10 mouse cellular contexts compared by ENCODE assay signal in the genomic region with DNA sequence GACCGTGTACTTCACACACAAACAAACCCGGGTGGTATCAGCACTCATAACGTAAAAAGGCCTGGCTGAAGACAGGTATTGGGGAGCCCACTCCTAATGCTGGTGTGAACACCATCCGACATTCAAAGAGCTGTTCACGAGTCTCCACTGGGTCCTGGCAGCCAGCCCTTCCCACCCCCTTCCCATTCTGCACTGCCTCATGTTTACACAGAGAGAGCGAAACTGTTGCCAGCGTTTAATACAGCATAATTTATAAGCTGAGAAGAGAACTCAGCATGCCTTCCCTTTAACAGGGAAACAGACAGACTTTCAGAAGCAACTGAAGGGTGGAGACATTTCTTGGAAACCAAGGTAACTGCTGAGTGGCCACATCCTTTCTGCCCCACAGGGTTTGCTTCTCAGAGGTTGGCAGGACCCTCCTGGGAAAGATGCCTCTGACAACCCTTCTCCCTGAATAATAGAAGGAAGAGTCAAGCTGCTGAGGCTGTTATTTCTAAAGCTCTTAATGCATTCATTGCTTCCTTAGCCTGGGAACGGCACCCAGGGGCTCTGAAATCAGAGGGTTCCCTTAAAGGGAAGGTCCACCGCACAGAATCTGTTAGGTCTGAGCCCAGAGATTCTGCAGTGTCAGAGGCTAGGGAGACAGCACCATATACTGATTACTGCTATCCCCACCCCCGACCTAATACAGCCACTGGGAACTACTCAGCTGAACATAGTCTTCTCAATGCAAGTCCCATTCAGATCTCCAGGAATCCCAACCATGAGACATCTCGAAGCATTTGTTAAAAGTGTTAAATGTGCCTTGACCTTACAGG.
DNase-seq lines count a peak whose midpoint lies in the region; ATAC-seq lines count a peak whose summit lies in the region.
"Had no signal": no experiment of that assay in that cellular context is flagged by ENCODE, and none has a peak within 500 bp of the region (broad histone marks: within the 10 kb centered on the region; RNA-seq: fewer than 3 reads in every experiment).

No protein-coding gene starts in this region.

- no peak overlapping the region for H3K4me2 ChIP-seq in kidney, embryonic 16.5 days (replicated peaks; ENCODE audit: low read depth, low read length)
- H3K4me2 ChIP-seq in forebrain, embryonic 14.5 days (ENCODE audit: low read length) = no peak overlapping the region
- no peak overlapping the region for H3K4me2 ChIP-seq in midbrain, embryonic 15.5 days

- H3K27ac ChIP-seq in kidney, embryonic 16.5 days (ENCODE audit: low read length) = no peak overlapping the region
- peak overlapping the region; percentile 29; the same call in 1 of the 2 replicates for H3K27ac ChIP-seq in forebrain, embryonic 14.5 days (ENCODE audit: low read depth, low read length)
- H3K27ac ChIP-seq in midbrain, embryonic 15.5 days = peak overlapping the region; percentile 73
- H3K27ac ChIP-seq: left cerebral cortex, adult 2 months had no signal

- WGBS in kidney, embryonic 16.5 days = 62% methylated on average over 11 of the region's 11 CpGs
- WGBS in forebrain, embryonic 14.5 days = 31% methylated on average over 11 of the region's 11 CpGs
- WGBS in midbrain, embryonic 15.5 days = 38% methylated on average over 11 of the region's 11 CpGs

- no peak overlapping the region for H3K4me3 ChIP-seq in kidney, embryonic 16.5 days (ENCODE audit: low read length)
- H3K4me3 ChIP-seq in forebrain, embryonic 14.5 days (ENCODE audit: low read depth, low read length) = no peak overlapping the region
- H3K4me3 ChIP-seq in midbrain, embryonic 15.5 days = no peak overlapping the region
- H3K4me3 ChIP-seq: left cerebral cortex, adult 2 months had no signal

- 0 out of 2 replicates have a peak, but pooled peaks cover 2% of the 10 kb centered on the region for H3K9me3 ChIP-seq in kidney, embryonic 16.5 days (ENCODE audit: low read length)
- peaks cover 2% of the 10 kb centered on the region; the same call in 1 of the 2 replicates for H3K9me3 ChIP-seq in forebrain, embryonic 14.5 days (replicated peaks; ENCODE audit: control insufficient read depth, low read length)
- H3K9me3 ChIP-seq in midbrain, embryonic 15.5 days = no peaks in the 10 kb centered on the region

- H3K36me3 ChIP-seq in kidney, embryonic 16.5 days (ENCODE audit: insufficient read depth, low read length) = no peaks in the 10 kb centered on the region
- H3K36me3 ChIP-seq in forebrain, embryonic 14.5 days (ENCODE audit: control insufficient read depth, insufficient read depth, low read length) = no peaks in the 10 kb centered on the region
- H3K36me3 ChIP-seq in midbrain, embryonic 15.5 days (replicated peaks) = no peaks in the 10 kb centered on the region

- H3K4me1 ChIP-seq in kidney, embryonic 16.5 days (ENCODE audit: insufficient read depth, low read length) = no peaks in the 10 kb centered on the region
- peaks cover 20% of the 10 kb centered on the region for H3K4me1 ChIP-seq in forebrain, embryonic 14.5 days (ENCODE audit: control insufficient read depth, insufficient read depth, low read length)
- peaks cover 22% of the 10 kb centered on the region for H3K4me1 ChIP-seq in midbrain, embryonic 15.5 days

- no peaks in the 10 kb centered on the region for H3K27me3 ChIP-seq in kidney, embryonic 16.5 days (ENCODE audit: insufficient read depth, low read length)
- H3K27me3 ChIP-seq in forebrain, embryonic 14.5 days (replicated peaks; ENCODE audit: control insufficient read depth, insufficient read depth, low read length) = no peaks in the 10 kb centered on the region
- no peaks in the 10 kb centered on the region for H3K27me3 ChIP-seq in midbrain, embryonic 15.5 days (replicated peaks)

- DNase-seq in kidney, adult 8-10 months = no peak
- DNase-seq in forebrain, embryonic 14.5 days (ENCODE audit: low spot score) = peak; percentile 92
- peak; percentile 29 for DNase-seq in layer of hippocampus, adult 9-10 months (ENCODE audit: low spot score)
- no peak for DNase-seq in embryo, embryonic 11 days
- no peak for DNase-seq in testis, postnatal 10 days (ENCODE audit: low spot score)
- DNase-seq in thymus, postnatal 36 days = no peak
- DNase-seq: thymus, postnatal 25 days had no signal

- ATAC-seq in kidney, embryonic 16.5 days (ENCODE audit: low FRiP score, low TSS enrichment) = 0 out of 2 replicates have a peak, but pooled peaks have one; percentile 19
- peak; percentile 81 for ATAC-seq in forebrain, embryonic 14.5 days
- ATAC-seq in midbrain, embryonic 15.5 days (replicated peaks) = 0 out of 2 replicates have a peak, but pooled peaks have one; percentile 39

- no peak overlapping the region; the same call in 1 of the 2 replicates for H3K9ac ChIP-seq in kidney, embryonic 16.5 days (replicated peaks; ENCODE audit: low read length)
- H3K9ac ChIP-seq in forebrain, embryonic 14.5 days (ENCODE audit: low read length) = no peak overlapping the region
- H3K9ac ChIP-seq in midbrain, embryonic 15.5 days = no peak overlapping the region

Comparison
In these comparisons a context has a peak if more than half of its experiments do, and no peak if none do; other contexts are left out.
1. ATAC-seq: peak in every context shown above with its lines; median percentile 81 in forebrain, embryonic 14.5 days; 39 in midbrain, embryonic 15.5 days; 19 in kidney, embryonic 16.5 days.
2. DNase-seq: peak in forebrain, embryonic 14.5 days (single experiment) and layer of hippocampus, adult 9-10 months (single experiment); none in kidney, adult 8-10 months (0 of 2), embryo, embryonic 11 days (single experiment), testis, postnatal 10 days (single experiment) and thymus, postnatal 36 days (0 of 2).